Mouse (Mus musculus): ENCODE results near the gene Speg.
A peak's percentile ranks its signal among the peaks of the same experiment; 100 is the strongest.

The Speg gene

DNA sequence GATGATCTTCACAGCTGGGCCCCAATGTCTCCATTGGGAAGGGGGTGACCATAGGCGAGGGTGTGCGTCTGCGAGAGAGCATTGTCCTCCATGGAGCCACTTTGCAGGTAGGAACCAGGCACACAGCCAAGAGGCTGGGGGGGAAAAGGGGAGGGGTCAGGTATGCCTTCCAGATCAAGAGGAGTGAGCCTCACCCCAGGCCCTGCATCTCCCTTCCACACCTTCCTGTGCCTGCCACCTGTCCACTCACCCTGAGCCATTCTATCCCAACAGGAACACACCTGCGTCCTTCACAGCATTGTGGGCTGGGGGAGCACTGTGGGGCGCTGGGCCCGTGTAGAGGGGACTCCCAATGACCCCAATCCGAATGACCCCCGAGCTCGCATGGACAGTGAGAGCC is 67.1 kb downstream of the Speg start:
- DNase-seq (ENCODE audit: low spot score): no peak

DNA sequence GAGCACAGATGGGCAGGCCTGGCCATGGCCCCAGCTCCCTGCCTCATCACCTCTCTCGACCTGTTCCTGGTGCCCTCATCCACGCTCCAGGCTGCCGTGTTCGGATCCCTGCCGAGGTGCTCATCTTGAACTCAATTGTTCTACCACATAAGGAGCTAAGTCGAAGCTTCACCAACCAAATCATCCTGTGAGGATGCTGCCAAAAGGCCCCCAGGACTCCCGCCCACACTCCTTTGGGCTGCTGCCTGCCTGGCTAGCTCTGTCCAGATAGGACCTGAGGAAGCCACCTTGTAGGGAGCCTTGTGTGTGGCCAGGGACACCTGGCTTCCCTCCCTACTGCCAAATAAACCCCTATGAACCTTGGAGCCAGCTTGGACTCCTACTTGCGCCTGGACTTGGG is 67.7 kb downstream of the Speg start:
- no peak for DNase-seq (ENCODE audit: low spot score)

DNA sequence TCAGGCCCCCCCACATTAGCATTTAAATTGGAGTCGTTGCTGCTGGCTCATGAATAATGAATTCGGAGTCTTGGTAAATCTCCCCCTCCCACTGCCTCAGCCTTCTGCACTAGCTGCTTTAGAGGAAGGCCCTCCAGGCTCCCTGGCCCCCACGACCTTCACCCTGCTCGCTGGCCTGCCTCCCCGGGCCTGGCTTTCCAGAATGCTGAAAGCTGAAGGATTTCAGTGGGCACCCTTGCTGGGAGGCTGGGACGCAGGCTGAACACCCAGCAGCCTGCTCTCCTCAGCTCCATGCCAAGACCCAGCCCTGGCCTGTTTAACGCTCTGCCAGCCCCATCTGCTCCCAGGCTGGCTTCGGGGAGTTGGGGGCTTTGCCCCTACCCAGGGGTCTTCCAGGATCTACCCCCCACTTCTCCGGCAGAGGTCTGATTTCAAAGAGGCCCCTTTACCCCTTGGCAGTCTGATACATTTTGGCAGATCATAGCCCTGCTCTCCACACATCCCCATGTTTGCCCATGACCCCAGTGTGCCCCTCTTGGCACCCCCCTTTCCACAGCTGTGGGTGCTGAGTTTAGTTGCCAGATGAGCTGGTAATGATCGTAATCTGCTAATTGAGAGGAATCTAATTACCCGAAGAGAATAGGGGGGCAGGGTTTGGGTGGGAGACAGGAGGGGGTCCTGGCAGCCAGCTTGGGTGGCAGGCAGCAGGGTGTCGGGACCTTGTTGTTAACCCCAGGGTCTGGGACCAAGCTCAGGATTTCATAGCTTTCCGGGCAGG is 68.3 kb downstream of the Speg start:
- DNase-seq (ENCODE audit: low spot score): no peak

DNA sequence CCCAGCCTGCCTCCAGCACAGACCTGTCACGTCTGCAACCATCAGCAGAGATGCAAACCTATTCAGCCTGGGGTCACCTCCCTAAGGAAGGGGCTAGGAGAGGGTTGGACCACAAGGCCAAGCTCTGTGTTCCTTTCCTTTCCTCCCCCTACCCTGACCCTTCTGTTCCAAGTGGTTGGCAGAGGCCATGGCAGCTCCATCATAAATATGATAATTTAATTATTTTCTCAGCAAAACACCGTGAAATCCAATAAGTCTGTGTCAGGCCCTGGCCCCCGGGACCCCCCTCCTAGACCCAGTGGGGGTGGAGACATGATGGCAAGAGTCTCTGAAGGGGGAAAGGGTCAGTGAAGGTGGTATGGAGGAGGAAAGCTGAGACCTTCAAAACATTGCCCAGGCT is 69.1 kb downstream of the Speg start:
- no peak for DNase-seq (ENCODE audit: low spot score)

DNA sequence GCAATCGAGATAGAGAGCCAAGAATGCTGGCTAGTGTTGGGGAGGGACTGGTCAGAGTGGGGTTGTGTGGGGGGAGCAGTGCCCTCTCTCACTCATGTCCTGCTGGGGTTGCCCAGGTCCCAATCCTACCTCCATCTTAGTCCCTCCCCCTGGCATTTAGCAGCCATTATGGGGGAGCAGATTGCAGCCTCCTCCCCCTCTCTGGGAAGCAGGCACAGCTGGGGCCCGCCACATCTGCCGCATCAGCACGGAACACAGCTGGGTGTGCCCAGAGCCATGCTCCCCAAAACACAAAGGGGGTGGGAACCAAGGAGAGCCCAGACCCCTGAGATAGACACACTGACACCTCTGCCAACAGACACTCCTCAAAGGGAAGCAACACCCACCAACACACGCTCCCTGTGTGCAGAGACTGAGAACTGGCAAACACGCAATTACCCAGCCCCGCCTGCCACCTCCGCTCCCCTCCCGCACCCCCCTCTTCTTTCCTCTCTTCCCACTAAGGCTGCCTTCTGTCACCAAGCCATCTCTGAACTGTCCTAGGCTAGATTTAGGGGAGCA is 70.1 kb downstream of the Speg start:
- no peak for DNase-seq (ENCODE audit: low spot score)

DNA sequence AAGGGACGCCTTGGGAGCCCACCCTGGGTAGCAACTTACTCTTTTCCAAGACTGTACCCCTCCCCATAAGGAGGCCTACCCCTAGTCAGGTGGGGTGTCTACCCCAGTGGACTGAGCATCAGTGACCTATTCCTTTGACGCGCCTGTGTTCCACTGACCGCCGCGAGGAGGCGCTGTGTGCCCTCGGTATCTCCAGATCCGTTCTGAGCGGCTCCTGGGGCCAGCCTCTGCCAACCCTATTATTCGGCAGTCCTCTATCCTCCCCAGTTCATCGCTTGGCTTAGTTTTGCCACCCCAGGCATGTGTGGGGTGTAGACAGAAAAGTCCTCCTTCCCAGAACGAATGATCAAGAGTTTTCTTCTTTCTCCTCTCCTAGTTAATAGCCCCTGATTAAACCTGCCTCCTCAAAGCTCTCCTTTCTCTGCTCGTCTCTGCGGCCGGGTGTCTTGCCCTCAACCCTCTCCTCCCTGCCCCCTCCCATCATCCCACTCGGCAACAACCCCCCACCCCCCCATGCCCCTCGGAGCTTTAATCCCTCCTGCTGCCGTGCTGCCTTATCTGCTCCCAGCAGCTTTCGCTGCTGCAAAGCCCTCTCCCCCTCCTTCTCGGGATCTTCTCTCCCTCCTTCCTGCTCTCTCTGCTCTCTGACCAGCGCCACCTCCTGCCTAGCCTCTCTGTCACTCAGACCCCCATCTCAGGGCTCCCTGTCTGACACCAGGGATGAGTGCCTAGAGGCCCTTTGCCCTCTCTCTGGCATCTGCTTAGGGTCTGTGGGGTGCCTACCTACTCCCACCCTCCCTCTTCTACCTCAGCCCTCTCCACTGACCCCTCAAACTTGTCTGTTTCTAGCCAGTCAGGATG is 70.9 kb downstream of the Speg start:
- DNase-seq (ENCODE audit: low spot score): peak; percentile 78

DNA sequence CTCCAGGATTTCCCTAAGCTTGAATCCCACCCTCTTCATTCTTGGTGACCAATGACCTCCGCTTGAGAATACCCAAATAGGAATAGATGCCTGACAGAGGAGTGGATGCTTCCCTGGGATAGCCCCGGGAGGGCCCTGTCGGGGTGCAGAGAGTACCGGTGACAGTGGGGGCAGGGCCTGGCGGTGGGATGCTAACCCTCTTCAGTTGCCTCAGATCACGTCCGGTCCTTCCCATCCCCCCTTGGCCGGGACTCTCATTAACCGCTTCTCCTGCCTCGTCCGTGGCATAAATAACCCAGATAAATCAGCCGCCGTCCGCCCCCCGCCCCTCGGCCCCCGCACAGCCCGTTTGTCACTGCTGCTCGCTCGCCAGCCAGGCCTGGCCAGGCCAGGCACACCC is 71.6 kb downstream of the Speg start:
- no peak for DNase-seq (ENCODE audit: low spot score)

DNA sequence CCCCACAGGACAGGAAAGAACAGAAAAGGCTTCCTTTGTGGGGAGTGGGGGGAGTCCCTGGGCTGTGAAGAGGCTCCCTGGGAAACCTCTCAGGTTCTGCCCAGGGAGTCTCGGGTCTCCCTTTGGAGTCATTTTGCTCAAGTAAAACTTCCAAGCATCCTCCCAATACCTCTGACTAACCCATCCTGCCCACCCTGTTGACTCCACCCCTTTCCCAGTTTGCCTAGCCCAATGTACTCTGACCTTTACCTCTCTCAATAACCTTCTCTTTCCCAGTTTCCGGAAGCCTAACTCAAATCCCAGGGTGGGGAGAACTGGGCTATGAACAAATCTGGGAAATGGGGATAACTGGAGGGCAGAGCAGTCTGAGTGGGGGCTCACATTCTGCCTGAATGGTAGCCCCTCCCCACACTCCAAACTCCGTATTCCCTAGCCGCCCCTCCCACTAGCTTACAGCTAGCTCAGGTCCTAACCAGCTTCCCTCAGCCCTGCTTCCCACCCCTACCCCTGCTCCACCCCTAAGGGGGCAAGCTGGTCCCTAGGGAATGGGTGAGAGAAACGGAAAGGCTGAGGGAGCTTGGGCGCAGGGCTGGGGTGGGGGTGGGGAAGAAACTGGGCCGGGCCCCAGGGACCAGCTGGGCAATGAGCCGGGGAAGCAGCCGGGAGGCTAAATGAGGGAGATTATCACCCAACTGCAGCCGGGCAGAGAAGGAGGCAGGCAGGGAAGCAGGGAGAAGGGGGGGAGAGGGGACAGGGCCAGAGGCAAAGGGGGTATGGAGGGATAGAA is 72.4 kb downstream of the Speg start:
- DNase-seq (ENCODE audit: low spot score): no peak

DNA sequence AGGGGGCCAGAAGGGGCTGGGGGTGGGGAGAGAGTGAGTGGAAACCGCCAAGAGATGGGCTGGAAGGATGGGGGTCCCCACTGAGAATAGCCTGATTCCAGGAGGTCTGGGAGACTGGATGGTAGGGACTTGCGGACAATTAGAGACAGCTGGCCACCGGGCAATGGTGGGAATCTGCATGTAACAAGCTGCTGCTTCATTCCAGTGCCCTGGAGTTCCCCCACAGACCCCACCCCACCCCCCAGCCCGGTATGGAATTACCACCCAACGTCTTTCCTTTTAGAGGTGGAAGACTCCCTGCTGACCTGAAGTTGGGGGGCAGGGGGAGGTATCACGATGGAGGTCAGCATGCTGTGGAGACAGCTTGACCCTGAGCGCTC is 72.9 kb downstream of the Speg start:
- no peak for DNase-seq (ENCODE audit: low spot score)

DNA sequence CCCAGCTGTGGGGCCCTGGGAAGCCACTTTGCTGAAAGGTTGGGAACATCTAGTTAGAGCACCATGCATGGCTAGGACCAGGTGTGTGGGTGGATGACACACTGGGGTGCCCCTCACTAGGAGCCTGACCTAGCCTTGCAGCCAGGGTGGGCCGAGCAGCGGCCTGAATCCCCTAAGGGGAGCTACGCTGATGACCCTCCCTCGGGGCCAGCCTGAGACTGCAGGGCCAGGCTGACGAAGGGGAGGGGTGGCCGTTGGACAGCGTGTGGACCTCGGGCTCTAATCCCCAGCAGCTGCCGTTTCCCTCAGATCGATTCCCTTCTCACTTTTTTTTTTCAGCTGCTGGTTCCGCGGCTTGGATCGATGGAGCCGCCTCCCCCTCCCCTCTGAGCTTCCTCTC is 73.8 kb downstream of the Speg start:
- no peak for DNase-seq (ENCODE audit: low spot score)

DNA sequence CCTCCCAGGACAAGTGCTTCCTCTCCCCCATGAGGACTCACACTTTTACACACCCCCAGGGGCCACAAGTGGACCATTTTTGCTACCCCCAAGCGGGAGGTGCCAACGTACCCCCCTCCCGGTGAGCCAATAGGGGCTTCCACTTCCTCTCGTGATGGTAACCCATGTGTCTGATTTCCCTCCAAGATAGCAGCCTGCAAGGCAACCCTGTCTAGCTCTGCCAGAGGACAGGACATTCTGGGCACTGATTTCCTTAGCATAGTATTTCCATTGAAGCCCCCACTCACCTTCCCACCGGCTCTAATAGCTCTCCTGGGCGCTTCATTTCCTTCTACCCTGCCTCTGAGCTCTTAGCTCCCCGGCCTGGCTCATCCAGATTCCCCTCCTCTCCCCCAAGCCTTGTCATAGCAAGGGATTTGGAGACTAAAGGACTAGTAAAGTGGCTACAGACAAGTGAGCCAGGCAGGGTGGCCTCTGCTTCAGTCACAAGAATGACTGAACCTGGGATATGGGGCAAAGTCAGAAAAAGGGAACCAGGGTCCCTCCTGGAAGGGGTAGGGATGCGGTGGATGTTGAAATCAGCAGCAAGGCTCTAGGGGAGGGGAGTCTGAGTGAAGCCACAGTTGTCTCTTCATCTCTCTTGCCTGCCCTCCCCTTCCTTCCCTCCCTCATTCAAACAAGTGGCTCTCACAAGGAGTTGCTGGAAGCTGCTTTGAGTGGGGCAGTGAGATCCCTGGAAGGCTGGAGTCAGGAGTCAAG is 74.5 kb downstream of the Speg start:
- DNase-seq (ENCODE audit: low spot score): no peak

DNA sequence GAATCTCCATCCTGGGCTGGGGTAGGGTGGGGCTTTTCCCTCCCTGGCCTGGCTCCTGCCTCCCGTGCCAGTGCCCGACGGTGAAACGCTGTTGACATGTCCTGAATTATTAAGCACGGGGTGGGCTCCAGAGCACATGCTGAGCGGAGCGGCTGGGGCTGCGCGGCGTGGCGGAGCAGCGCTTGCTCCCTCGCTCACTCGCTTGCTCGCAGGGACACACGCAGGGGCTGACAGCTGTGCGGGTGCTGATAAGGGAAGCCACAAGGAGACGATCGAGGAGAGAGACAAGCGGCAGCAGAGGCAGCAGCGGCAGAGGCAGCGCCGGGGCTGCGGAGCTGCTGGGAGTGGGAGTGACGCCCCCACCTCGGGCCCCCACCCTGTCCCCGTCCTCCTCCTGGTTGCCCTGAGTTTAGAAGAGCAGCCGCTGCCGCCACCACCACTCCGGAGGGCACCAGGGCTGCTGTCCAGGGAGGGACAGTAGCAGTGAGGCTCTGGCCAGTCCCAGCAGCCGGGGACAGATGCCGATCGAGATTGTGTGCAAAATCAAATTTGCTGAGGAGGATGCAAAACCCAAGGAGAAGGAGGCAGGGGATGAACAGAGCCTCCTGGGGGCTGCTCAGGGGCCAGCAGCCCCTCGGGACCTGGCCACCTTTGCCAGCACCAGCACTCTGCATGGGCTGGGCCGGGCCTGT is 75.4 kb downstream of the Speg start, which contains the start of gene Asic4:
Asic4 (plus strand) TSS at position 123 of the 692 bp plus-strand sequence.
- no peak for DNase-seq (ENCODE audit: low spot score)

DNA sequence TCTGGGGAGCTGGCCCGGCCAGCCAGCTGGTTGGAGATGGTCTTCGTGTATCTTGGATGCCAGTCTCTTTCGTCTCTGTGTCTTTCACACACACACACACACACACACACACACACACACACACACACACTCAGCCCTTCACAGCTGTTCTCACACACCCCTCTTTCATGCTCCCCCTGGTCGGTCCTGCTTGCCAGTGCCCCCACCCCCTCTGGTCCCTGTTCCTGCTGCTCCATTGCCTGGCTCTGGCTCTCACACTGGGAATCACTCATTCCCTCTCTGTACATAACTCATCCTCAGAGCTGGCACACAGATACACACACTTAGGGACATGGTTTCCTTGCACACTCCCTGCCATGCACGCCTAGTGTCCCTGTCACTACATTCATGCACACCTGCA is 76.8 kb downstream of the Speg start:
- DNase-seq (ENCODE audit: low spot score): no peak

DNA sequence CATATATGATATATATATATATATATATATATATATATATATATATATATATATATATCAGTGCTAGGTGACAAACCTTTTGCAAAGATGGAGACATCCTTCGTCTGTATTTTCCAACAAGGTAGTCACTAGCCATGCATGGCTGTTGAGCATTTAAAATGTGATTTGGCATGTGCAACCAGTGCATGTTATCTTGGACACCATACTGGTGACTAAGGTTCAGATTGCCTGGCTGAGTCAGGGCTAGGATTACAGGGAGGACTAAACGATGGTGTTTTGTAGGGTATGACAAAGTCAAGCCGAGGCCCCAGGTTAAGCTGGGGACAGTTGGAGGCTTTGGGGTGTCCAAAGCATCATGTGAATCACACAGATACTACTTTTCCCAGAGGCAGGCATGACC is 80.3 kb downstream of the Speg start:
- no peak for DNase-seq (ENCODE audit: low spot score)

DNA sequence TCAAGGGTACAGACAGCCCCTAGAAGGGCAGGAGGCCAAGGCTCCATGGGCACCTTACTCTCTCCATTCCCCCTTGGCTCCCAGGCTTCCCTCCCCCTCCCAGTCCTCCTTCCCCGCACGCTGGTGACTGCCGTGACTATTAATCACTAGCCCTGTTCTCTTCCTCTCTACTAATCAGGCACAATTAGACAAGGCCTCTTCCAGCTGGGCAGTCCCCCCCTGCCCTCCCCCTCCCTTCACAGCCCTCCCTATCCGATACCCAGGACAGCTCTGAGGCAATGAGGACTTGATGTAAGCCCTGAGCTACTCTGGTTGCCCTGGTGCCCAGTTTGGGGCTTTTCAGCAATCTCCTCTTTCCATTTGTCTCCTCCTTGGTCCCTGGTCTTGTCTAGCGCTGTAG is 80.9 kb downstream of the Speg start:
- DNase-seq (ENCODE audit: low spot score): no peak

DNA sequence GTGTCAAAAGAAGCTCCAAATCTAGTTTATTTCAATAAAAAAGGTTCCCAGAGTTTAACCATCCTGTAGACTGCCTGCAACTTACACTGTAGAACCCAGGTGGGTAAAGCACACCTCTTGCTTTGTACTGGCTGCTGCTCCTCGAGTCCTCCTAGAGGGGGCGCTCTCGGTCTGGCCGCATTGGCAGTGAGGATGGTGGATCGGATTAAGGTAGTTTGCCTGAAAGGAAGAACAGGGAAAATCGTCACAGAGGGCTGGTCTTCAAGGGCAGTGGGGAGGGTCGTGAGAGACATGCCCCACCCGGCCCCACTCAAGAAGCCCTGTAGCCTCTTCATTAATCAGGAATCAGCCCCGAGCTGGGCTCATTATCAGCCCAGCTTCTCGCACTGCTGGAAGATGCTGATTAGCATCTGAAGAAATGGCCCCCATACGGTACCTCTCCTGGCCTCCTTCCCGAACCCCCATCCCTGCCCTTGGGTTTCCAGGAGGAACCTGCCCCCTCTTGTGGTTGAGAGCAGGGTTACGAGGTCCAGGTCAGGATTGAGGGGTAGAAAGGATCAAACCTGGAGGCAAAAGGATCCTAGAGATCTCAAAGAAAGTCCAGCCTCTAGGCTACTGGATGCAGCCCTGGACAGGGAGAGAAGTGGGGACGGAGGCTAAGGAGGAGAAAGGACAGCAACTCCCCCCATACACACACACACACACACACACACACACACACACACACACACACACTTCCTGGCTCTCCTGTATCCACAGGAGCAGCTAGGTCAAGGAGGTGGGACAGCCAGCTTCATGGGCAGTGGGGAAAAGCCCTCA is 81.9 kb downstream of the Speg start:
- DNase-seq (ENCODE audit: low spot score): no peak

DNA sequence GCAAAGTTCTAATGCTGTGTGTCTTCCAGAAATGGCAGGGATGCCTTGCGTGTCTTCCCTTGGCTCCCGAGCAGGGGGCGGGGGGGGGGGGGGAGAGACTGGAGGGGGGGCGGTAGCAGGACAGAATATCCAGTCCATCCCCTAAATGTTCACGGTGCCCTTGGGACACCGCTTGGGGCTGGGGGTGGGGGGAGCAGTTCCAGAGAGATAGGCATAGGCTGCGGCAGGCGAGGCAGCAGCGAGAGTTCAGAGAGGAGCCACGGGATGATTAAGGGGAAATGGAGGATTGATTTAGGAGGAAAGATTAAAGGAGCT is 82.6 kb downstream of the Speg start:
- DNase-seq (ENCODE audit: low spot score): no peak

DNA sequence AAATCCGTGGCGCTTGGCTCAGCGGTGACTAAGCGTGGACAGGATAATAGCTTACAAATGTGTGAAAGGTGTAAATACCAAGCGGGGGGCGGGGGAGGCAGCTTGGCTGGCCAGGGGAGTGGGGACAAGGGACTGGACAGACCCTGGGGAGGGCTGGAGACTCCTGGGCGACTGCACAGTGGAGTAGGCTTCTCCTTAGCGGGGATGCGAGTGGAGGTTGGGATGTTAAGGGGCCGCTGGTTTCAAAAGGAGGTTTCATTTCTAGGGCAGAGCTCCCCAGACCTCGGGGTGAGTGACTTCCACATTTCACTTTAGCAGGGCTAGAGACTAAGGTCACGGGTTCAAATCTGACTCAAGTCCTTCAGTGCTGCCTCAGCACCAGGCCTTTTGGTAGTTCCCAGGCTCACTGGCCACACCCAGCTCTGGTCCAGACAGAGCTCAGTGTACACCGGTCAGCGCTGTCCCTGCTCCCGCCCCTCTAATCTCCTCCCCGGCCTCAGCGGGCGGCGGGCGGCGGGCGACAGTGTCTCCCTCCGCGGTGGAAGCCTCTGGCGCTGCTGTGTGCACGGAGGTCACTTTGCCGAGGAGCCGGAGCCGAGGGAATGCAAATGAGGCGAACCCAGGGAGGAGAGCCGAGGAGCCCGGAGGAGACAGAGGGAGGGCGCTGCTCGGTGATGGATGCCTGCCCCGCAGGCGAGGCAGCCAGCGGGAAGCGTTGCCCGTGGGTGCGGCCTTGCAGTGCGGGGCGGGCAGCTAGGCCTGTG is 83.1 kb downstream of the Speg start:
- DNase-seq (ENCODE audit: low spot score): peak; percentile 38

All from urinary bladder, postnatal 14 days (tissue).